Comparison of ENCODE assay signal across 8 mouse cellular contexts in genomic region chr19:44930744-44931453, GRCm38 (mm10). TPM values are rescaled to one million over a fixed set of nuclear protein-coding genes. Genes with fewer than 3 reads are reported as not detected.
A peak's percentile ranks its signal among the peaks of the same experiment; 100 is the strongest.
DNase-seq lines count a peak whose midpoint lies in the region; ATAC-seq and TF ChIP-seq lines count a peak whose summit lies in the region.

Gene Slf2 (plus strand): TSS chr19:44931151.

- H3K27me3 ChIP-seq in G1E (ENCODE audit: insufficient read depth, low read length): peaks cover 14% of the 10 kb centered on the region
- H3K27me3 ChIP-seq in forebrain, embryonic 16.5 days (replicated peaks; ENCODE audit: control insufficient read depth, insufficient read depth, low read length): no peaks in the 10 kb centered on the region
- no peaks in the 10 kb centered on the region for H3K27me3 ChIP-seq in lung, embryonic 14.5 days (ENCODE audit: insufficient read depth, low read length)
- H3K27me3 ChIP-seq in thymus, adult 2 months (ENCODE audit: control insufficient read depth, insufficient read depth, low read length): no peaks in the 10 kb centered on the region

- WGBS in forebrain, embryonic 16.5 days: under 1% methylated on average over 54 of the region's 55 CpGs
- under 1% methylated on average over 55 of the region's 55 CpGs for WGBS in lung, embryonic 14.5 days
- WGBS in olfactory bulb, adult 2 months: under 1% methylated on average over 55 of the region's 55 CpGs
- under 1% methylated on average over 55 of the region's 55 CpGs for WGBS in thymus, adult 2 months

- H3K36me3 ChIP-seq in G1E (replicated peaks): peaks cover 24% of the 10 kb centered on the region
- peaks cover 10% of the 10 kb centered on the region for H3K36me3 ChIP-seq in forebrain, embryonic 16.5 days (ENCODE audit: control insufficient read depth, insufficient read depth)
- H3K36me3 ChIP-seq in lung, embryonic 14.5 days (ENCODE audit: insufficient read depth): peaks cover 14% of the 10 kb centered on the region
- peaks cover 7% of the 10 kb centered on the region for H3K36me3 ChIP-seq in thymus, adult 2 months (ENCODE audit: control insufficient read depth, insufficient read depth, low read length)

- no peaks in the 10 kb centered on the region for H3K9me3 ChIP-seq in G1E (replicated peaks)
- no peaks in the 10 kb centered on the region for H3K9me3 ChIP-seq in forebrain, embryonic 16.5 days (ENCODE audit: control insufficient read depth, low read length)
- H3K9me3 ChIP-seq in lung, embryonic 14.5 days (ENCODE audit: low read depth, low read length): no peaks in the 10 kb centered on the region

- peak; percentile 97 for DNase-seq in G1E (ENCODE audit: low spot score)
- peak; percentile 99 for DNase-seq in cerebellum, adult 18-20 months
- DNase-seq in heart, postnatal 36 days: peak; percentile 99 to 100
- peak; percentile 99 for DNase-seq in layer of hippocampus, adult 2 months (ENCODE audit: low spot score in 2 of 2)
- DNase-seq in lung, embryonic 14.5 days: peak; percentile 99
- DNase-seq in thymus, adult 2 months: peak; percentile 99

- H3K4me1 ChIP-seq in G1E (ENCODE audit: insufficient read depth, low read depth, low read length): peaks cover 29% of the 10 kb centered on the region
- peaks cover 18% of the 10 kb centered on the region for H3K4me1 ChIP-seq in forebrain, embryonic 16.5 days (replicated peaks; ENCODE audit: control insufficient read depth, insufficient read depth, low read length)
- H3K4me1 ChIP-seq in lung, embryonic 14.5 days (ENCODE audit: insufficient read depth): 0 out of 2 replicates have a peak, but pooled peaks cover 3% of the 10 kb centered on the region
- H3K4me1 ChIP-seq in olfactory bulb, adult 2 months (ENCODE audit: control insufficient read depth, insufficient read depth, low read length): no peaks in the 10 kb centered on the region
- H3K4me1 ChIP-seq in thymus, adult 2 months (replicated peaks; ENCODE audit: control insufficient read depth, insufficient read depth, low read length): no peaks in the 10 kb centered on the region

- peak; percentile 80 for TF ChIP-seq POLR2A in olfactory bulb, adult 2 months (IDR thresholded peaks at IDR 0.05; ENCODE audit: insufficient read depth, low read depth, low read length)
- TF ChIP-seq POLR2A in thymus, adult 2 months (IDR thresholded peaks at IDR 0.05; ENCODE audit: control insufficient read depth, extremely low read depth, insufficient read depth, low read length, poor library complexity): 0 out of 2 replicates have a peak, but pooled peaks have one; percentile 31

- ATAC-seq in G1E (ENCODE audit: extremely low read depth, insufficient number of reproducible peaks, low FRiP score, poor library complexity, severe bottlenecking): peak; percentile 97
- ATAC-seq in forebrain, embryonic 16.5 days: peak; percentile 98
- ATAC-seq in lung, embryonic 14.5 days (ENCODE audit: insufficient read depth): peak; percentile 98

- H3K4me2 ChIP-seq in forebrain, embryonic 16.5 days (ENCODE audit: low read length): peak within 1 kb of the TSS; percentile 76
- H3K4me2 ChIP-seq in lung, embryonic 14.5 days: peak within 1 kb of the TSS; percentile 85

- no peak for TF ChIP-seq CTCF in G1E (IDR thresholded peaks at IDR 0.05; ENCODE audit: low read depth, low read length)
- peak; percentile 66 for TF ChIP-seq CTCF in layer of hippocampus, adult 2 months (conservative IDR thresholded peaks at IDR 0.05)
- peak; percentile 49 for TF ChIP-seq CTCF in lung, embryonic 14.5 days (IDR thresholded peaks at IDR 0.05; ENCODE audit: low read depth)
- TF ChIP-seq CTCF in olfactory bulb, adult 2 months (IDR thresholded peaks at IDR 0.05; ENCODE audit: insufficient read depth, low read depth, low read length): no peak
- TF ChIP-seq CTCF in thymus, adult 2 months (IDR thresholded peaks at IDR 0.05; ENCODE audit: borderline replicate concordance, control insufficient read depth, extremely low read depth, insufficient read depth, low read length, poor library complexity): 0 out of 2 replicates have a peak, but pooled peaks have one; percentile 54

- peak within 1 kb of the TSS; percentile 77 for H3K9ac ChIP-seq in forebrain, embryonic 16.5 days (replicated peaks; ENCODE audit: low read depth, low read length)
- H3K9ac ChIP-seq in lung, embryonic 14.5 days: peak within 1 kb of the TSS; percentile 78

- H3K27ac ChIP-seq in forebrain, embryonic 16.5 days (ENCODE audit: low read length): peak within 1 kb of the TSS; percentile 84
- peak within 1 kb of the TSS; percentile 95 for H3K27ac ChIP-seq in layer of hippocampus, adult 2 months
- peak within 1 kb of the TSS; percentile 88 for H3K27ac ChIP-seq in lung, embryonic 14.5 days (ENCODE audit: low read depth)
- peak within 1 kb of the TSS; percentile 29; the same call in 1 of the 2 replicates for H3K27ac ChIP-seq in olfactory bulb, adult 2 months (ENCODE audit: insufficient read depth, low read depth, low read length)
- no peak within 1 kb of the TSS for H3K27ac ChIP-seq in thymus, adult 2 months (ENCODE audit: control insufficient read depth, insufficient read depth, low read length)

- intact Hi-C loops in heart, postnatal 36 days (cut with DNase I): loop anchor here (5.0 kb wide), 2 partner anchors 76 to 864 kb away; partner anchors contain the start of genes Erlin1, Mrpl43 and Twnk

- peak within 1 kb of the TSS; percentile 97 for H3K4me3 ChIP-seq in G1E (ENCODE audit: low read depth, low read length)
- H3K4me3 ChIP-seq in forebrain, embryonic 16.5 days (replicated peaks; ENCODE audit: low read length): peak within 1 kb of the TSS; percentile 76
- peak within 1 kb of the TSS; percentile 93 for H3K4me3 ChIP-seq in layer of hippocampus, adult 2 months
- H3K4me3 ChIP-seq in lung, embryonic 14.5 days (ENCODE audit: low read depth, low read length): peak within 1 kb of the TSS; percentile 95
- peak within 1 kb of the TSS; percentile 64 for H3K4me3 ChIP-seq in olfactory bulb, adult 2 months (ENCODE audit: insufficient read depth, low read depth, low read length)
- H3K4me3 ChIP-seq in thymus, adult 2 months (ENCODE audit: control insufficient read depth, insufficient read depth, low read length): peak within 1 kb of the TSS; percentile 94

RNA-seq across cellular contexts. Expression of gene Slf2, which starts in this region (rescaled TPM):
- total RNA-seq in G1E (2014; fragmentation: Nextera tagmentation) (74.9 and 79.5 TPM in 2 replicates), G1E (2017) (70.0 and 79.7 TPM in 2 replicates)
- polyA plus RNA-seq in G1E (2012): 44.1 and 48.1 TPM in 2 replicates
- 32.2 and 38.8 TPM in 2 replicates for polyA plus RNA-seq in forebrain, embryonic 16.5 days (2015; fragmentation: Nextera tagmentation; extraction: Ambion mirVana)
- 10 to 100 TPM; 21.4 to 23.3 TPM for total RNA-seq in heart, postnatal 36 days (2021)
- 10 to 100 TPM; 35.6 to 43.9 TPM for total RNA-seq in layer of hippocampus, adult 2 months (2021)
- polyA plus RNA-seq in lung, embryonic 14.5 days (2014; fragmentation: Nextera tagmentation; extraction: Ambion mirVana): 40.6 and 43.9 TPM in 2 replicates
- not detected in 2 replicates for polyA plus RNA-seq in olfactory bulb, adult 2 months (2012; ENCODE audit: insufficient read depth, insufficient read length, low replicate concordance, missing spikeins)
- 98.6 and 134 TPM in 2 replicates for polyA plus RNA-seq in thymus, adult 2 months (2012; rRNA removed)

Comparison
In these comparisons a context has a peak if more than half of its experiments do, and no peak if none do; other contexts are left out.
1. CTCF ChIP-seq: peak in layer of hippocampus, adult 2 months (single experiment), lung, embryonic 14.5 days (single experiment) and thymus, adult 2 months (single experiment); none in G1E (single experiment) and olfactory bulb, adult 2 months (single experiment).
2. Peak in every context shown above with its lines, with median percentiles within 50 percentile points of each other: ATAC-seq, DNase-seq and H3K4me3 ChIP-seq.